Mouse (Mus musculus) stomach, postnatal 0 days (tissue): ENCODE measurements at regions not wholly inside any gene's neighbourhood (a gene's known extent, or its start where the extent isn't known, plus 50 kb on each side); places are given as distances from the start of the nearest gene placed in this dataset.
A peak's percentile ranks its signal among the peaks of the same experiment; 100 is the strongest.

Experiments used
- CTCF ChIP-seq: IDR thresholded peaks from 2 replicates; pipeline ENCODE4 v1.5.1; 2016; ENCODE audit warnings: antibody characterized with exemption, low read depth, mild to moderate bottlenecking, moderate library complexity
- EP300 ChIP-seq: optimal IDR thresholded peaks from 2 replicates; pipeline ENCODE3; 2016; ENCODE audit warnings: antibody characterized with exemption

DNA sequence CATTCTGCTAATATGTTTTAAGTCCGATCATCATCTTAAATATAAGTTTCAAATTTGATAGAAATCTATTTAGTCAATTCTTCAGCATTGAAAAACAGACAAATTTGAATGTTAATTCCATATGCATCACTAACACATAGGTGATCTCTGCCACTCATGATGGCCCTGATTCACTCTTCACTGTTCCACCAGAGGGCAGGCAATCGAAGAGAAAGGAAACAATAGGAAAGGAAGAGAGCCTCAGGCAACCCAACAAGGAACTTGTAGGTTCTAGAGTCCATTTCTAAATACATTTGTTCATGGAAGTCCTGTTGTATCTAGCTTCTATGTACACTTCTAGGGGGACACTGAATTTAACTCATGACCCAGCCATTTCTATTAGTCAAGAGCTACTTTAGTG lies 154.7 kb upstream of the Tex13c2 start:
- TF ChIP-seq CTCF, result peak; percentile 16
- TF ChIP-seq EP300, result no peak
